ENCODE assay signal across 25 mouse cellular contexts in genomic region chr7:144864160-144864670, GRCm38 (mm10). TPM values are rescaled to one million over a fixed set of nuclear protein-coding genes. Genes with fewer than 3 reads are reported as not detected.
DNase-seq lines count a peak whose midpoint lies in the region; TF ChIP-seq lines count a peak whose summit lies in the region.
"Had no signal": no experiment of that assay in that cellular context is flagged by ENCODE, and none has a peak within 500 bp of the region (broad histone marks: within the 10 kb centered on the region; RNA-seq: fewer than 3 reads in every experiment).

No protein-coding gene starts in this region.

- peaks cover 74% of the 10 kb centered on the region for H3K4me1 ChIP-seq in E14TG2a.4 (replicated peaks; ENCODE audit: low read depth, low read length)

- H3K4me3 ChIP-seq in E14TG2a.4 (replicated peaks; ENCODE audit: low read length): peak overlapping the region; percentile 95
- H3K4me3 ChIP-seq: embryonic facial prominence, embryonic 13.5 days; embryonic facial prominence, embryonic 15.5 days; erythroblast, embryonic 14.5 days; forebrain, embryonic 10.5 days; forebrain, embryonic 12.5 days had no signal

- H3K9me3 ChIP-seq in E14TG2a.4 (ENCODE audit: low read length): no peaks in the 10 kb centered on the region
- H3K9me3 ChIP-seq: embryonic facial prominence, embryonic 13.5 days; embryonic facial prominence, embryonic 15.5 days; forebrain, embryonic 10.5 days; forebrain, embryonic 12.5 days had no signal

- peak; percentile 93 for DNase-seq in ES-CJ7 (ENCODE audit: low read depth, low spot score)
- DNase-seq in R1 (ENCODE audit: low read depth, low spot score): peak; percentile 96
- no peak for DNase-seq in adrenal gland, adult (ENCODE audit: inconsistent age in 2 of 2, low spot score in 1 of 2)
- no peak for DNase-seq in layer of hippocampus, adult 18-20 months (ENCODE audit: low spot score in 2 of 2)
- DNase-seq in adrenal gland, adult 8-10 months: no peak
- DNase-seq: adrenal gland, adult 2 months; adrenal gland, postnatal 14 days; adrenal gland, postnatal 36 days; B cell, adult 2 months; cerebellum, adult 11 months; cerebellum, adult 18-20 months; cerebellum, adult 8-10 months; cerebellum, adult 9-11 months; cerebellum, postnatal 14 days; cerebellum, postnatal 36 days; embryo, embryonic 11 days had no signal

- TF ChIP-seq CTCF in E14TG2a.4 (conservative IDR thresholded peaks at IDR 0.05; ENCODE audit: low read length): no peak

- H3K36me3 ChIP-seq in E14TG2a.4 (ENCODE audit: insufficient read depth, low read length): peaks cover 57% of the 10 kb centered on the region
- H3K36me3 ChIP-seq: embryonic facial prominence, embryonic 13.5 days; embryonic facial prominence, embryonic 15.5 days; forebrain, embryonic 10.5 days; forebrain, embryonic 12.5 days; G1E had no signal

- no peaks in the 10 kb centered on the region for H3K27me3 ChIP-seq in E14TG2a.4 (ENCODE audit: insufficient read depth, low read length)

RNA-seq across cellular contexts. Expression of gene Fgf4, which starts 17.0 kb away (rescaled TPM):
- not detected for total RNA-seq in layer of hippocampus, adult 18-20 months (2021)
- not detected for total RNA-seq in adrenal gland, adult 8-10 months (2022)
- total RNA-seq: adrenal gland, adult 2 months; adrenal gland, postnatal 14 days; adrenal gland, postnatal 36 days; CH12.LX; common myeloid progenitor, adult 5-6 weeks; G1E had no signal

RNA-seq across cellular contexts. Expression of gene Fgf3, which starts 26.3 kb away (rescaled TPM):
- total RNA-seq in layer of hippocampus, adult 18-20 months (2021): not detected
- 1 to 10 TPM in 3 of 4 experiments, under 1 TPM in 1; 0.67 to 2.8 (median 2.0) TPM for total RNA-seq in adrenal gland, adult 8-10 months (2022)
- total RNA-seq: CH12.LX had no signal

RNA-seq across cellular contexts. Expression of gene Fgf15, which starts 32.1 kb away (rescaled TPM):
- not detected for total RNA-seq in layer of hippocampus, adult 18-20 months (2021)
- under 1 TPM in 3 of 4 experiments, not detected in 1; 0.31 to 0.46 (median 0.32) TPM for total RNA-seq in adrenal gland, adult 8-10 months (2022)
- total RNA-seq: adrenal gland, postnatal 14 days; adrenal gland, postnatal 36 days; CH12.LX; common myeloid progenitor, adult 5-6 weeks had no signal

RNA-seq across cellular contexts. Expression of gene LTO1, which starts 50.7 kb away (rescaled TPM):
- 10 to 100 TPM; 25.6 to 27.2 TPM for total RNA-seq in layer of hippocampus, adult 18-20 months (2021)
- total RNA-seq in adrenal gland, adult 8-10 months (2022): 10 to 100 TPM; 27.1 to 39.7 (median 31.2) TPM

Comparison
In these comparisons a context has a peak if more than half of its experiments do, and no peak if none do; other contexts are left out.
1. DNase-seq: peak in ES-CJ7 (single experiment) and R1 (single experiment); none in adrenal gland, adult (0 of 2), layer of hippocampus, adult 18-20 months (0 of 2) and adrenal gland, adult 8-10 months (single experiment).